Mouse (Mus musculus) heart, adult 8-10 months (tissue): ENCODE measurements around the gene Lrrtm1. TPM values are rescaled to one million over a fixed set of nuclear protein-coding genes. Genes with fewer than 3 reads are reported as not detected.

Source experiments
- DNase-seq: peaks from one replicate; pipeline ENCODE4 v3.0.0; 2022; ENCODE audit warnings: low spot score
- total RNA-seq, 4 experiments: library from RNA; stranded (reverse); gene quantifications; 2 replicates each; pipeline ENCODE4 v1.2.4; 2022

The Lrrtm1 gene
- total RNA-seq, 4 experiments from 2014 or later = not detected

GRCm38 (mm10) chr6:77306796-77307195 lies 64.3 kb downstream of the Lrrtm1 start:
- DNase-seq = no peak
